Mouse (Mus musculus): ENCODE measurements around the gene Cadm1. TPM values are rescaled to one million over a fixed set of nuclear protein-coding genes. Genes with fewer than 3 reads are reported as not detected.

Gene Cadm1
- polyA plus RNA-seq, 1 experiment, result 7.9 TPM

GRCm38 (mm10) chr9:47669206-47669605, 139.2 kb downstream of the Cadm1 start:
- H3K27me3 ChIP-seq (ENCODE audit: control insufficient read depth, insufficient read depth, low read length), result no peaks in the 10 kb centered on the region
- 91% methylated on average over 4 of the region's 4 CpGs for WGBS
- H3K4me3 ChIP-seq (ENCODE audit: control insufficient read depth, insufficient read depth, low read length), result no peak overlapping the region
- no peaks in the 10 kb centered on the region for H3K36me3 ChIP-seq (ENCODE audit: control insufficient read depth, insufficient read depth, low read length)
- no peak for TF ChIP-seq CTCF (IDR thresholded peaks at IDR 0.05; ENCODE audit: borderline replicate concordance, control insufficient read depth, extremely low read depth, insufficient read depth, low read length, poor library complexity)
- no peak for TF ChIP-seq POLR2A (IDR thresholded peaks at IDR 0.05; ENCODE audit: control insufficient read depth, extremely low read depth, insufficient read depth, low read length, poor library complexity)
- H3K27ac ChIP-seq (ENCODE audit: control insufficient read depth, insufficient read depth, low read length), result no peak overlapping the region
- no peaks in the 10 kb centered on the region for H3K4me1 ChIP-seq (replicated peaks; ENCODE audit: control insufficient read depth, insufficient read depth, low read length)
- no peak for DNase-seq

DNA sequence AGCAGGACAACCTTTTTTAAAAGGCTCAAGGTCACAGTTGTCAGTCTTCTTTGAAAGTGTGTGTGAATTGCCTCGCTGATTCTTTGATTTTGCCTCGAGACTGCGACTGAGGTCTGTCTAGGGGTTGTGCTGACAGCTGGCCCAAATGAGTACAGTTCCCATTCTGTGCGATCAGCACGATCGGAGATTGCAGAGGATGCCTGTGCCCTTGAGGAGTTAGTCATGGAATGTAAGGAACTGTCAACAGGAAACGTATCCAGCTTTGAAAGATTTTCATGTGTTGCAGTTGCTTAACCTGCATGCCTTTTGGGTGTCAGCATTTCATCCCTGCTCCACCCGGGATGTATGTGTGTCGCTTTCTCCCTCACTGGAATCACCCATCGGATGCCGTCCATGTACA, 141.6 kb downstream of the Cadm1 start:
- no peak for DNase-seq
- Histone ChIP-seq H3K4me1 (replicated peaks; ENCODE audit: control insufficient read depth, insufficient read depth, low read length) (no peaks in the 10 kb centered on the region), H3K27ac (ENCODE audit: control insufficient read depth, insufficient read depth, low read length) (no peak overlapping the region), H3K27me3 (ENCODE audit: control insufficient read depth, insufficient read depth, low read length) (no peaks in the 10 kb centered on the region), H3K4me3 (ENCODE audit: control insufficient read depth, insufficient read depth, low read length) (no peak overlapping the region), H3K36me3 (ENCODE audit: control insufficient read depth, insufficient read depth, low read length) (no peaks in the 10 kb centered on the region)
- no peak for TF ChIP-seq POLR2A (IDR thresholded peaks at IDR 0.05; ENCODE audit: control insufficient read depth, extremely low read depth, insufficient read depth, low read length, poor library complexity)
- TF ChIP-seq CTCF (IDR thresholded peaks at IDR 0.05; ENCODE audit: borderline replicate concordance, control insufficient read depth, extremely low read depth, insufficient read depth, low read length, poor library complexity), result no peak
- WGBS, result 89% methylated on average over 11 of the region's 11 CpGs

DNA sequence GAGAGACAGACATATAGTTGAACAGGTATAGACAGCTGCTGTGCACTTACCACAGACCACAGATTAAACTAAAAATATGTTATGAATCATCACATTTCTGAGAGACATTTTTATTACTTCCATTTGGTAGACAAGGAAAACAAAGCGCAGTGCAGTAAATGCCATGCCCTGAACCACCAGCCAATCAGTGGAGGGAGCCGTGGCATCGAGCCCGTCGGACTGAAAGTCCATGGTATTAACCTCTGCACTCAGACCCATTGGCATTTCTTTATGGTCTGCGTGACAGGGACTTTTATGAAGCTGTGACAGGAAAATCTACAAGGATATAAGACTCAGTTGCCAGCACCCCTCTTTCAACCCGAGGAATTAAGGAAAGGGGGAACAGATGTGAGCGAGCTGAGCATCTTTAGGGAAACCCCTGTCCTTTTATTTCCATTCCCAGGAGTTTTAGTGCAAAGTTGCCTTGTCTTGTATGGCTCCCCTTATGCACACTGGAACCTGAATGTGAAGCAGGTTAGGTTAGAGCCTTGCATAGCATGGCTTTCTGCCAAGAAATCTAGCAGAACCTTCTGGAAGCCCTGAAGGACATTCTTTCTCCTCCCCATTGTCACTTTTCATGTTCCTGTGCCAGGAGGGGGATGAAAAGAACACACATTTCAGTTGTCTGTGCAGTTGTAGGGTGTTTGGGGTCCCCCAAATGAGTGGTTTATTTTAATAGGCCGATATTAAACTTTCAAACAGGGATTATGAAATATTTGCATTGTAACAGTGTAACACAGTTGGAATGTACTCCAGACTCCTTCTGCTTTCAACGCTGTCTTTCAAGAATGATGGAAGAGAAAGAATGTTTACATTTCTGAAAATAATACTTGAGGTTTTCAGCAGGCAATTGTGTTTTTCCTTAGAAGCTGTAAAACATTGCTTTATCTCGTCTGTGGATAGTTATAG, 145.1 kb downstream of the Cadm1 start:
- Histone ChIP-seq H3K4me1 (replicated peaks; ENCODE audit: control insufficient read depth, insufficient read depth, low read length) (no peaks in the 10 kb centered on the region), H3K4me3 (ENCODE audit: control insufficient read depth, insufficient read depth, low read length) (no peak overlapping the region), H3K27ac (ENCODE audit: control insufficient read depth, insufficient read depth, low read length) (no peak overlapping the region), H3K36me3 (ENCODE audit: control insufficient read depth, insufficient read depth, low read length) (no peaks in the 10 kb centered on the region), H3K27me3 (ENCODE audit: control insufficient read depth, insufficient read depth, low read length) (no peaks in the 10 kb centered on the region)
- TF ChIP-seq POLR2A (IDR thresholded peaks at IDR 0.05; ENCODE audit: control insufficient read depth, extremely low read depth, insufficient read depth, low read length, poor library complexity) (no peak), CTCF (IDR thresholded peaks at IDR 0.05; ENCODE audit: borderline replicate concordance, control insufficient read depth, extremely low read depth, insufficient read depth, low read length, poor library complexity) (no peak)
- no peak for DNase-seq
- 85% methylated on average over 11 of the region's 11 CpGs for WGBS

DNA sequence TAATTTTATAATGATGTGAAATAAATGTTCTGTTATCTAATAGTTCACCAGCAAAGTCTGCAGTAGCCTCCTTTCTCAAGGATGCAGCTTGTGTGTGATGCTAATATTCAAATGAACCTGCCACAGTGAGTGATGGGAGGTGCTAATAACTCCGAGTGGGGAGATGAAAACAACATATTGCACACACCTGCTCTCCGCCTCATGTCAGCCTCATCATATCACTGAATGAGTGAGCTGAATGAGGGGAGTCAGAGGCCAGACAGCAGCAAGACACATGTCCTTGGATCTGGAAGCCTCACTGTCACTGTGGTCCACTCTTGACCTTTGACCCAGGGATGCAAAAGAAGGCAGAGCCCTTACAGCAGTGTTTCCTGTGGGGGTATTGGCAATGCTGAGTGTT, 156.9 kb downstream of the Cadm1 start:
- Histone ChIP-seq H3K4me1 (replicated peaks; ENCODE audit: control insufficient read depth, insufficient read depth, low read length) (no peaks in the 10 kb centered on the region), H3K27ac (ENCODE audit: control insufficient read depth, insufficient read depth, low read length) (no peak overlapping the region), H3K4me3 (ENCODE audit: control insufficient read depth, insufficient read depth, low read length) (no peak overlapping the region), H3K27me3 (ENCODE audit: control insufficient read depth, insufficient read depth, low read length) (no peaks in the 10 kb centered on the region), H3K36me3 (ENCODE audit: control insufficient read depth, insufficient read depth, low read length) (no peaks in the 10 kb centered on the region)
- DNase-seq, result no peak
- TF ChIP-seq CTCF (IDR thresholded peaks at IDR 0.05; ENCODE audit: borderline replicate concordance, control insufficient read depth, extremely low read depth, insufficient read depth, low read length, poor library complexity), result no peak
- TF ChIP-seq POLR2A (IDR thresholded peaks at IDR 0.05; ENCODE audit: control insufficient read depth, extremely low read depth, insufficient read depth, low read length, poor library complexity), result no peak
- WGBS, result 93% methylated on average over 2 of the region's 2 CpGs

DNA sequence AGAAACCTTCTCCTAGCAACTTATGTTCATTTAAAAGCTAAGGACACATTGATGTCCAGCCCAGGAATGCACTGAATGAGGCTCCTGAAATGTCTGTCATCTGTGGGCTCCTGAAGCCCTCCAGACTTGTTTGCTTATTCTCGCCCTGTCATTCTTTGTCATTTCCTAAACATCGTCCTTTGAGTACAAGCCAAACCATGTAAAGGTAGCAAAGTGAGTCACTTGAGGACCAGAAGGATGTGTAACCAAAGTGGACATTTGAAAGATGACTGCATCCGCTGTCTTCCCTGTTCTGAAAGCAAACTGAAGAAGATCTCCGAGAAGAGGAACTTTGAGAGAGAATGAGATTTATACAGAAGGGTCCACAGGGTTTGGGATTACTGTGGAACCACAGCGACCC, 157.6 kb downstream of the Cadm1 start:
- WGBS, result 81% methylated on average over 5 of the region's 5 CpGs

DNA sequence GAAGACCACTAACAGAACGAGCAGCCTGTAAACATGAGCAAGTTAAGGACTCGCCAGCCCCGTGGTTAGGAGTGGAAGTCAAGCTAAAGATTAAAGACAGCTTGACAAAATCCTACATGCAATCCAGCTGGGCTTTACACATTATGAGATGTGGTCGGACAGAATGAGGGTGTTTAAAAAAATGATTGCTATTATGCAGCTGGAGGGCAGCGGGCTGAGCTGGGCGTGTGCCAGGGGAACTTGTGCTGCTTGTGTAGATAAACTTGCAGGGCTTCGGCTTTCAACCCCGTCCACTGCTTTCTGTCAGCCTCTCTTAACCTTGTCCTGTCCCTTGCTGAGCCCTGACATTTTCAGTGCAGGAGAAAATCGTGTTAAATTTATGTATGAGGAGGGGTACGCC, 158.3 kb downstream of the Cadm1 start:
- DNase-seq, result no peak
- Histone ChIP-seq H3K27ac (ENCODE audit: control insufficient read depth, insufficient read depth, low read length) (no peak overlapping the region), H3K4me1 (replicated peaks; ENCODE audit: control insufficient read depth, insufficient read depth, low read length) (no peaks in the 10 kb centered on the region), H3K27me3 (ENCODE audit: control insufficient read depth, insufficient read depth, low read length) (no peaks in the 10 kb centered on the region), H3K4me3 (ENCODE audit: control insufficient read depth, insufficient read depth, low read length) (no peak overlapping the region), H3K36me3 (ENCODE audit: control insufficient read depth, insufficient read depth, low read length) (no peaks in the 10 kb centered on the region)
- TF ChIP-seq POLR2A (IDR thresholded peaks at IDR 0.05; ENCODE audit: control insufficient read depth, extremely low read depth, insufficient read depth, low read length, poor library complexity), result no peak
- TF ChIP-seq CTCF (IDR thresholded peaks at IDR 0.05; ENCODE audit: borderline replicate concordance, control insufficient read depth, extremely low read depth, insufficient read depth, low read length, poor library complexity), result no peak
- WGBS, result 12% methylated on average over 10 of the region's 10 CpGs

More for the DNA sequence above, 157.6 kb downstream of the Cadm1 start:
- Histone ChIP-seq H3K4me3 (ENCODE audit: control insufficient read depth, insufficient read depth, low read length) (no peak overlapping the region), H3K27me3 (ENCODE audit: control insufficient read depth, insufficient read depth, low read length) (no peaks in the 10 kb centered on the region), H3K4me1 (replicated peaks; ENCODE audit: control insufficient read depth, insufficient read depth, low read length) (no peaks in the 10 kb centered on the region), H3K27ac (ENCODE audit: control insufficient read depth, insufficient read depth, low read length) (no peak overlapping the region), H3K36me3 (ENCODE audit: control insufficient read depth, insufficient read depth, low read length) (no peaks in the 10 kb centered on the region)
- TF ChIP-seq CTCF (IDR thresholded peaks at IDR 0.05; ENCODE audit: borderline replicate concordance, control insufficient read depth, extremely low read depth, insufficient read depth, low read length, poor library complexity) (no peak), POLR2A (IDR thresholded peaks at IDR 0.05; ENCODE audit: control insufficient read depth, extremely low read depth, insufficient read depth, low read length, poor library complexity) (no peak)
- no peak for DNase-seq

Measured in thymus, adult 2 months (tissue).